Mouse (Mus musculus) fibroblast of lung, adult 2 months (primary cell): Measurements from ENCODE around the gene Rhov.

ENCODE experiments used
- DNase-seq: peaks from one replicate; pipeline ENCODE4 v3.0.0-alpha.2; 2011; ENCODE audit warnings: low read depth

Gene Rhov

GRCm38 (mm10) chr2:119237210-119237870 lies 33.7 kb downstream of the Rhov start, which contains the start of gene Spint1:
Spint1 (plus strand) TSS chr2:119237362.
- DNase-seq, result no peak

- DNase-seq, result no peak
Observed at GRCm38 (mm10) chr2:119236682-119237209, 34.3 kb downstream of the Rhov start.

GRCm38 (mm10) chr2:119229775-119230704 lies 41.0 kb downstream of the Rhov start, which contains the start of gene Ppp1r14d:
Ppp1r14d (minus strand) TSS chr2:119229906.
- no peak for DNase-seq
